Mouse (Mus musculus): Measurements from ENCODE around the gene Auts2. TPM values are rescaled to one million over a fixed set of nuclear protein-coding genes. Genes with fewer than 3 reads are reported as not detected.

Auts2 gene
- polyA plus RNA-seq, 1 experiment from 2014 or later = 70.3 TPM

GRCm38 (mm10) chr5:132184395-132185095 is 358.6 kb downstream of the Auts2 start:
- WGBS = 65% methylated on average over 4 of the region's 4 CpGs
- H3K9me3 ChIP-seq (ENCODE audit: control insufficient read depth, low read length) = no peaks in the 10 kb centered on the region
- no peaks in the 10 kb centered on the region for H3K27me3 ChIP-seq (ENCODE audit: control insufficient read depth, insufficient read depth, low read length)
- DNase-seq (ENCODE audit: low spot score) (no peak), ATAC-seq (ENCODE audit: low FRiP score) (no peak)
- no peak overlapping the region for H3K9ac ChIP-seq (ENCODE audit: low read depth, low read length)
- no peaks in the 10 kb centered on the region for H3K36me3 ChIP-seq (ENCODE audit: control insufficient read depth, insufficient read depth, low read length)
- H3K4me3 ChIP-seq (ENCODE audit: low read depth, low read length) = no peak overlapping the region
- H3K4me2 ChIP-seq (replicated peaks; ENCODE audit: low read depth, low read length) = no peak overlapping the region
- no peaks in the 10 kb centered on the region for H3K4me1 ChIP-seq (replicated peaks; ENCODE audit: control insufficient read depth, insufficient read depth, low read length)
- H3K27ac ChIP-seq (ENCODE audit: low read depth, low read length) = no peak overlapping the region

- no peaks in the 10 kb centered on the region for H3K27me3 ChIP-seq (ENCODE audit: control insufficient read depth, insufficient read depth, low read length)
- no peak overlapping the region for H3K27ac ChIP-seq (ENCODE audit: low read depth, low read length)
- H3K36me3 ChIP-seq (ENCODE audit: control insufficient read depth, insufficient read depth, low read length) = no peaks in the 10 kb centered on the region
- H3K4me3 ChIP-seq (ENCODE audit: low read depth, low read length) = no peak overlapping the region
- ATAC-seq (ENCODE audit: low FRiP score) = no peak
- WGBS = 86% methylated on average over 9 of the region's 9 CpGs
- H3K9ac ChIP-seq (ENCODE audit: low read depth, low read length) = no peak overlapping the region
- no peak overlapping the region for H3K4me2 ChIP-seq (replicated peaks; ENCODE audit: low read depth, low read length)
- H3K4me1 ChIP-seq (replicated peaks; ENCODE audit: control insufficient read depth, insufficient read depth, low read length) = no peaks in the 10 kb centered on the region
- H3K9me3 ChIP-seq (ENCODE audit: control insufficient read depth, low read length) = no peaks in the 10 kb centered on the region
- DNase-seq (ENCODE audit: low spot score) = no peak
These were observed 361.1 kb downstream of the Auts2 start for GRCm38 (mm10) chr5:132182077-132182476.

- no peaks in the 10 kb centered on the region for H3K27me3 ChIP-seq (ENCODE audit: control insufficient read depth, insufficient read depth, low read length)
These were observed 373.1 kb downstream of the Auts2 start for GRCm38 (mm10) chr5:132170010-132170409.

GRCm38 (mm10) chr5:132168805-132169204 is 374.3 kb downstream of the Auts2 start:
- H3K27ac ChIP-seq (ENCODE audit: low read depth, low read length) = no peak overlapping the region
- WGBS = 92% methylated on average over 5 of the region's 5 CpGs
- no peak overlapping the region for H3K9ac ChIP-seq (ENCODE audit: low read depth, low read length)
- no peaks in the 10 kb centered on the region for H3K9me3 ChIP-seq (ENCODE audit: control insufficient read depth, low read length)
- no peak overlapping the region for H3K4me3 ChIP-seq (ENCODE audit: low read depth, low read length)
- no peaks in the 10 kb centered on the region for H3K4me1 ChIP-seq (replicated peaks; ENCODE audit: control insufficient read depth, insufficient read depth, low read length)
- DNase-seq (ENCODE audit: low spot score) (no peak), ATAC-seq (ENCODE audit: low FRiP score) (no peak)
- no peaks in the 10 kb centered on the region for H3K27me3 ChIP-seq (ENCODE audit: control insufficient read depth, insufficient read depth, low read length)
- no peak overlapping the region for H3K4me2 ChIP-seq (replicated peaks; ENCODE audit: low read depth, low read length)
- H3K36me3 ChIP-seq (ENCODE audit: control insufficient read depth, insufficient read depth, low read length) = no peaks in the 10 kb centered on the region

More at GRCm38 (mm10) chr5:132170010-132170409, 373.1 kb downstream of the Auts2 start:
- no peaks in the 10 kb centered on the region for H3K36me3 ChIP-seq (ENCODE audit: control insufficient read depth, insufficient read depth, low read length)
- ATAC-seq (ENCODE audit: low FRiP score) (no peak), DNase-seq (ENCODE audit: low spot score) (no peak)
- H3K9me3 ChIP-seq (ENCODE audit: control insufficient read depth, low read length) = no peaks in the 10 kb centered on the region
- peak overlapping the region; percentile 36; the same call in 1 of the 2 replicates for H3K27ac ChIP-seq (ENCODE audit: low read depth, low read length)
- H3K9ac ChIP-seq (ENCODE audit: low read depth, low read length) = no peak overlapping the region
- H3K4me1 ChIP-seq (replicated peaks; ENCODE audit: control insufficient read depth, insufficient read depth, low read length) = no peaks in the 10 kb centered on the region
- H3K4me3 ChIP-seq (ENCODE audit: low read depth, low read length) = no peak overlapping the region
- 72% methylated on average over 8 of the region's 8 CpGs for WGBS
- H3K4me2 ChIP-seq (replicated peaks; ENCODE audit: low read depth, low read length) = no peak overlapping the region

- H3K4me1 ChIP-seq (replicated peaks; ENCODE audit: control insufficient read depth, insufficient read depth, low read length) = no peaks in the 10 kb centered on the region
- no peak overlapping the region for H3K9ac ChIP-seq (ENCODE audit: low read depth, low read length)
- no peak overlapping the region for H3K4me3 ChIP-seq (ENCODE audit: low read depth, low read length)
- H3K27me3 ChIP-seq (ENCODE audit: control insufficient read depth, insufficient read depth, low read length) = no peaks in the 10 kb centered on the region
- no peak overlapping the region for H3K27ac ChIP-seq (ENCODE audit: low read depth, low read length)
- no peaks in the 10 kb centered on the region for H3K9me3 ChIP-seq (ENCODE audit: control insufficient read depth, low read length)
- no peak for DNase-seq (ENCODE audit: low spot score)
- H3K4me2 ChIP-seq (replicated peaks; ENCODE audit: low read depth, low read length) = no peak overlapping the region
- no peaks in the 10 kb centered on the region for H3K36me3 ChIP-seq (ENCODE audit: control insufficient read depth, insufficient read depth, low read length)
- WGBS = 94% methylated on average over 5 of the region's 5 CpGs
- no peak for ATAC-seq (ENCODE audit: low FRiP score)
These were observed 374.9 kb downstream of the Auts2 start for GRCm38 (mm10) chr5:132168224-132168623.

- Histone ChIP-seq H3K9me3 (ENCODE audit: control insufficient read depth, low read length) (no peaks in the 10 kb centered on the region), H3K9ac (ENCODE audit: low read depth, low read length) (no peak overlapping the region), H3K36me3 (ENCODE audit: control insufficient read depth, insufficient read depth, low read length) (no peaks in the 10 kb centered on the region), H3K27ac (ENCODE audit: low read depth, low read length) (no peak overlapping the region), H3K27me3 (ENCODE audit: control insufficient read depth, insufficient read depth, low read length) (no peaks in the 10 kb centered on the region), H3K4me1 (replicated peaks; ENCODE audit: control insufficient read depth, insufficient read depth, low read length) (no peaks in the 10 kb centered on the region; the same call in 1 of the 2 replicates), H3K4me2 (replicated peaks; ENCODE audit: low read depth, low read length) (no peak overlapping the region), H3K4me3 (ENCODE audit: low read depth, low read length) (no peak overlapping the region)
- no peak for ATAC-seq (ENCODE audit: low FRiP score)
- WGBS = 89% methylated on average over 3 of the region's 3 CpGs
- no peak for DNase-seq (ENCODE audit: low spot score)
These were observed 376.6 kb downstream of the Auts2 start for GRCm38 (mm10) chr5:132166559-132166958.

GRCm38 (mm10) chr5:132163960-132164359 is 379.2 kb downstream of the Auts2 start:
- Histone ChIP-seq H3K9me3 (ENCODE audit: control insufficient read depth, low read length) (no peaks in the 10 kb centered on the region), H3K27me3 (ENCODE audit: control insufficient read depth, insufficient read depth, low read length) (no peaks in the 10 kb centered on the region), H3K4me3 (ENCODE audit: low read depth, low read length) (no peak overlapping the region), H3K9ac (ENCODE audit: low read depth, low read length) (no peak overlapping the region), H3K36me3 (ENCODE audit: control insufficient read depth, insufficient read depth, low read length) (no peaks in the 10 kb centered on the region), H3K4me1 (replicated peaks; ENCODE audit: control insufficient read depth, insufficient read depth, low read length) (peaks cover 3% of the 10 kb centered on the region; the same call in 1 of the 2 replicates), H3K4me2 (replicated peaks; ENCODE audit: low read depth, low read length) (no peak overlapping the region), H3K27ac (ENCODE audit: low read depth, low read length) (no peak overlapping the region)
- DNase-seq (ENCODE audit: low spot score) = no peak
- ATAC-seq (ENCODE audit: low FRiP score) = no peak
- 82% methylated on average over 10 of the region's 10 CpGs for WGBS

- H3K4me2 ChIP-seq (replicated peaks; ENCODE audit: low read depth, low read length) = no peak overlapping the region
- no peaks in the 10 kb centered on the region for H3K9me3 ChIP-seq (ENCODE audit: control insufficient read depth, low read length)
- no peaks in the 10 kb centered on the region for H3K36me3 ChIP-seq (ENCODE audit: control insufficient read depth, insufficient read depth, low read length)
- no peak overlapping the region for H3K9ac ChIP-seq (ENCODE audit: low read depth, low read length)
- peaks cover 3% of the 10 kb centered on the region; the same call in 1 of the 2 replicates for H3K4me1 ChIP-seq (replicated peaks; ENCODE audit: control insufficient read depth, insufficient read depth, low read length)
- H3K27ac ChIP-seq (ENCODE audit: low read depth, low read length) = no peak overlapping the region
- DNase-seq (ENCODE audit: low spot score) (peak; percentile 18), ATAC-seq (ENCODE audit: low FRiP score) (no peak)
- no peak overlapping the region for H3K4me3 ChIP-seq (ENCODE audit: low read depth, low read length)
- 44% methylated on average over 4 of the region's 4 CpGs for WGBS
- no peaks in the 10 kb centered on the region for H3K27me3 ChIP-seq (ENCODE audit: control insufficient read depth, insufficient read depth, low read length)
These were observed 381.0 kb downstream of the Auts2 start for GRCm38 (mm10) chr5:132162206-132162533.

Data from hindbrain, embryonic 11.5 days (tissue).